Mouse (Mus musculus) hindbrain, embryonic 11.5 days (tissue): ENCODE measurements around the gene Fam122a. TPM values are rescaled to one million over a fixed set of nuclear protein-coding genes. Genes with fewer than 3 reads are reported as not detected.

Experiments used
- ATAC-seq: fragments of 200-750 bp; cut with Nextera tagmentation; 2 replicates; pipeline ENCODE4 v1.8.0; 2017; ENCODE audit warnings: mild to moderate bottlenecking, moderate TSS enrichment, moderate library complexity; ENCODE audit not compliant: low FRiP score
- DNase-seq: peaks from one replicate; pipeline ENCODE4 v3.0.0-alpha.2; 2015; ENCODE audit warnings: low spot score
- H3K27ac ChIP-seq: fragments of 300-500 bp; sonication (generic); 2 replicates; pipeline ENCODE4 v1.5.1; 2014; ENCODE audit warnings: mild to moderate bottlenecking, low read depth, low read length
- H3K27me3 ChIP-seq: fragments of 300-500 bp; sonication (generic); 2 replicates; pipeline ENCODE4 v1.6.1; 2014; ENCODE audit warnings: mild to moderate bottlenecking, low read length, moderate library complexity, mixed read lengths; ENCODE audit not compliant: control insufficient read depth, insufficient read depth
- H3K36me3 ChIP-seq: fragments of 300-500 bp; sonication (generic); 2 replicates; pipeline ENCODE4 v1.6.1; 2014; ENCODE audit warnings: mild to moderate bottlenecking, low read length, moderate library complexity, mixed read lengths; ENCODE audit not compliant: control insufficient read depth, insufficient read depth
- H3K4me1 ChIP-seq: fragments of 300-500 bp; sonication (generic); replicated peaks from 2 replicates; pipeline ENCODE4 v1.6.1; 2014; ENCODE audit warnings: low read length, mixed read lengths; ENCODE audit not compliant: control insufficient read depth, insufficient read depth
- H3K4me2 ChIP-seq: fragments of 300-500 bp; sonication (generic); replicated peaks from 2 replicates; pipeline ENCODE4 v1.6.1; 2014; ENCODE audit warnings: mild to moderate bottlenecking, low read depth, low read length
- H3K4me3 ChIP-seq: fragments of 300-500 bp; sonication (generic); 2 replicates; pipeline ENCODE4 v1.5.1; 2014; ENCODE audit warnings: low read depth, low read length
- H3K9ac ChIP-seq: fragments of 300-500 bp; sonication (generic); 2 replicates; pipeline ENCODE4 v1.6.1; 2014; ENCODE audit warnings: low read depth, low read length
- H3K9me3 ChIP-seq: fragments of 300-500 bp; sonication (generic); 2 replicates; pipeline ENCODE4 v1.6.1; 2016; ENCODE audit warnings: low read length; ENCODE audit not compliant: control insufficient read depth
- WGBS: fragments of 180-500 bp; shearing (Covaris S2); extraction: QIAGEN DNeasy Blood & Tissue Kit; methylation state at CpG from one replicate; pipeline ENCODE4 v1.1.7; 2014; 5-methylcytosine and 5-hydroxymethylcytosine counted together
- polyA plus RNA-seq: library from polyadenylated mRNA; unstranded; fragments of >200 nt; fragmentation: Nextera tagmentation; extraction: Ambion mirVana; gene quantifications from 2 replicates; pipeline ENCODE4 v1.2.1, GENCODE M21; 2014

The Fam122a gene
- polyA plus RNA-seq, 1 experiment from 2014 or later: 64.2 TPM

GRCm38 (mm10) chr19:24499291-24499690 is 22.1 kb upstream of the Fam122a start:
- 79% methylated on average over 3 of the region's 3 CpGs for WGBS

GRCm38 (mm10) chr19:24493887-24494286 is 16.7 kb upstream of the Fam122a start:
- H3K9ac ChIP-seq: no peak overlapping the region
- H3K27me3 ChIP-seq: no peaks in the 10 kb centered on the region
- 91% methylated on average over 4 of the region's 4 CpGs for WGBS
- H3K4me3 ChIP-seq: no peak overlapping the region
- H3K4me2 ChIP-seq: no peak overlapping the region
- no peak for ATAC-seq
- no peak overlapping the region for H3K27ac ChIP-seq
- no peaks in the 10 kb centered on the region for H3K36me3 ChIP-seq
- DNase-seq: no peak
- H3K9me3 ChIP-seq: no peaks in the 10 kb centered on the region
- H3K4me1 ChIP-seq: no peaks in the 10 kb centered on the region

More at GRCm38 (mm10) chr19:24499291-24499690, 22.1 kb upstream of the Fam122a start:
- ATAC-seq (no peak), DNase-seq (no peak)
- H3K27ac ChIP-seq: no peak overlapping the region
- no peaks in the 10 kb centered on the region for H3K27me3 ChIP-seq
- H3K9ac ChIP-seq: no peak overlapping the region
- no peaks in the 10 kb centered on the region for H3K36me3 ChIP-seq
- no peaks in the 10 kb centered on the region for H3K4me1 ChIP-seq
- no peaks in the 10 kb centered on the region for H3K9me3 ChIP-seq
- H3K4me3 ChIP-seq: no peak overlapping the region
- H3K4me2 ChIP-seq: no peak overlapping the region

- no peak overlapping the region for H3K4me2 ChIP-seq
- 22% methylated on average over 3 of the region's 3 CpGs for WGBS
- H3K9me3 ChIP-seq: no peaks in the 10 kb centered on the region
- no peak overlapping the region for H3K9ac ChIP-seq
- no peaks in the 10 kb centered on the region for H3K27me3 ChIP-seq
- ATAC-seq (no peak), DNase-seq (no peak)
- H3K4me3 ChIP-seq: no peak overlapping the region
- no peak overlapping the region for H3K27ac ChIP-seq
- no peaks in the 10 kb centered on the region for H3K36me3 ChIP-seq
- no peaks in the 10 kb centered on the region for H3K4me1 ChIP-seq
Measured at GRCm38 (mm10) chr19:24491824-24492223, 14.7 kb upstream of the Fam122a start.

- Histone ChIP-seq H3K27ac (no peak overlapping the region), H3K4me3 (no peak overlapping the region), H3K27me3 (no peaks in the 10 kb centered on the region), H3K36me3 (no peaks in the 10 kb centered on the region), H3K9ac (no peak overlapping the region), H3K9me3 (no peaks in the 10 kb centered on the region), H3K4me1 (no peaks in the 10 kb centered on the region), H3K4me2 (no peak overlapping the region)
- DNase-seq: no peak
- no peak for ATAC-seq
- 70% methylated on average over 5 of the region's 5 CpGs for WGBS
Measured at GRCm38 (mm10) chr19:24490275-24490674, 13.1 kb upstream of the Fam122a start.

- no peak overlapping the region for H3K4me3 ChIP-seq
- WGBS: 81% methylated on average over 8 of the region's 8 CpGs
- H3K36me3 ChIP-seq: no peaks in the 10 kb centered on the region
- no peaks in the 10 kb centered on the region for H3K27me3 ChIP-seq
- no peaks in the 10 kb centered on the region for H3K9me3 ChIP-seq
- DNase-seq (no peak), ATAC-seq (no peak)
- no peak overlapping the region for H3K27ac ChIP-seq
- no peak overlapping the region for H3K4me2 ChIP-seq
- H3K9ac ChIP-seq: no peak overlapping the region
- H3K4me1 ChIP-seq: no peaks in the 10 kb centered on the region
Measured at GRCm38 (mm10) chr19:24486433-24487296, 9.5 kb upstream of the Fam122a start.

- Histone ChIP-seq H3K4me3 (no peak overlapping the region), H3K27me3 (no peaks in the 10 kb centered on the region), H3K36me3 (no peaks in the 10 kb centered on the region), H3K4me1 (no peaks in the 10 kb centered on the region), H3K9ac (no peak overlapping the region), H3K27ac (no peak overlapping the region), H3K9me3 (no peaks in the 10 kb centered on the region), H3K4me2 (no peak overlapping the region)
- DNase-seq: no peak
- WGBS: 52% methylated on average over 4 of the region's 4 CpGs
- no peak for ATAC-seq
Measured at GRCm38 (mm10) chr19:24484612-24485194, 7.5 kb upstream of the Fam122a start.

GRCm38 (mm10) chr19:24480916-24481315 is 3.8 kb upstream of the Fam122a start:
- no peaks in the 10 kb centered on the region for H3K27me3 ChIP-seq
- H3K9ac ChIP-seq: no peak overlapping the region
- H3K4me1 ChIP-seq: peaks cover 2% of the 10 kb centered on the region; the same call in 1 of the 2 replicates
- DNase-seq: no peak
- no peaks in the 10 kb centered on the region for H3K36me3 ChIP-seq
- no peak overlapping the region for H3K4me2 ChIP-seq
- 77% methylated on average over 2 of the region's 2 CpGs for WGBS
- no peak overlapping the region for H3K4me3 ChIP-seq
- ATAC-seq: no peak
- no peak overlapping the region for H3K27ac ChIP-seq
- H3K9me3 ChIP-seq: no peaks in the 10 kb centered on the region

- no peaks in the 10 kb centered on the region for H3K9me3 ChIP-seq
- 0% methylated on average over 11 of the region's 11 CpGs for WGBS
- H3K9ac ChIP-seq: peak overlapping the region; percentile 92
- H3K27ac ChIP-seq: peak overlapping the region; percentile 89
- no peaks in the 10 kb centered on the region for H3K27me3 ChIP-seq
- H3K4me3 ChIP-seq: peak overlapping the region; percentile 84
- DNase-seq (no peak), ATAC-seq (no peak)
- H3K36me3 ChIP-seq: no peaks in the 10 kb centered on the region
- H3K4me2 ChIP-seq: peak overlapping the region; percentile 78
- peaks cover 2% of the 10 kb centered on the region; the same call in 1 of the 2 replicates for H3K4me1 ChIP-seq
Measured at GRCm38 (mm10) chr19:24476461-24476860, 695 bp downstream of the Fam122a start.

GRCm38 (mm10) chr19:24475281-24475680 is 1.9 kb downstream of the Fam122a start:
- no peaks in the 10 kb centered on the region for H3K36me3 ChIP-seq
- WGBS: 87% methylated on average over 6 of the region's 6 CpGs
- H3K4me3 ChIP-seq: no peak overlapping the region
- no peak overlapping the region for H3K27ac ChIP-seq
- H3K4me1 ChIP-seq: peaks cover 2% of the 10 kb centered on the region; the same call in 1 of the 2 replicates
- no peaks in the 10 kb centered on the region for H3K27me3 ChIP-seq
- no peak overlapping the region for H3K4me2 ChIP-seq
- DNase-seq: no peak
- ATAC-seq: no peak
- H3K9ac ChIP-seq: no peak overlapping the region
- H3K9me3 ChIP-seq: no peaks in the 10 kb centered on the region
